Mouse (Mus musculus) lung, adult 2 months (tissue): ENCODE measurements around the gene Hist1h2bg.

Experiments used
- CTCF ChIP-seq: fragments of 200-500 bp; IDR thresholded peaks from 2 replicates; pipeline ENCODE4 v1.5.1; 2011; ENCODE audit warnings: mild to moderate bottlenecking, low read length, control low read depth; ENCODE audit not compliant: insufficient read depth
- POLR2A ChIP-seq: fragments of 200-500 bp; IDR thresholded peaks from 2 replicates; pipeline ENCODE4 v1.6.1; 2011; ENCODE audit warnings: low read depth, mild to moderate bottlenecking, control low read depth, low read length, borderline replicate concordance; ENCODE audit errors: extremely low read depth

DNA sequence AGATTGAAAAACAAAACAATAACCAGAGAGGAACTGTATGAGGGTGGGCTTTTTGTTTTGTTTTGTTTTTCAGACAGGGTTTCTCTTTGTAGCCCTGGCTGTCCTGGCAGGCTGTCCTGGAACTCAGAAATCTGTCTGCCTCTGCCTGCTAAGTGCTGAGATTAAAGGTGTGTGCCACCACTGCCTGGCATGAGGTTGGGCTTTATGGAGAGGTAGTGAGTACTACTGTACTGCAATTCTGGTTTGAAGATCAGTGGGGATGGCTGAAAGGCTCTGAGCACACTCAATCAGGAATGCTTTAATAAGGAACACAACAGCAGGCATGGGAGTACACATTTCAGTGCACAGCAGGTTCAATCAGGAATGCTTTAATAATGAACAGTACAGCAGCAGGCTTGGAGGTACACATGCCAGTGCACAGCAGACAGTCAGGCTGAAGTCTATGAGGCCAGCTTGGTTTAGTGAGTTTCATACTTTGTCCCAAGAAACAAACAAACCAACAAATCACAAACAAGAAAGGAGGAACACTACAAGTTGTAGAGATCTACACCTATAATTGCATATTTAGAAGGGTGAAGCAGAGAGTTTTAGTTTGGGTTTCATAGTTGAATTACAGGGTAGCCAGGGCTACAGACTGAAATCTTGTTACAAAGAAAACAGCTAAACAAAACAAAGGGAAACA lies 12.3 kb downstream of the Hist1h2bg start:
- TF ChIP-seq CTCF: no peak
- TF ChIP-seq POLR2A: no peak
